ENCODE assay signal across 18 mouse cellular contexts in the genomic region with DNA sequence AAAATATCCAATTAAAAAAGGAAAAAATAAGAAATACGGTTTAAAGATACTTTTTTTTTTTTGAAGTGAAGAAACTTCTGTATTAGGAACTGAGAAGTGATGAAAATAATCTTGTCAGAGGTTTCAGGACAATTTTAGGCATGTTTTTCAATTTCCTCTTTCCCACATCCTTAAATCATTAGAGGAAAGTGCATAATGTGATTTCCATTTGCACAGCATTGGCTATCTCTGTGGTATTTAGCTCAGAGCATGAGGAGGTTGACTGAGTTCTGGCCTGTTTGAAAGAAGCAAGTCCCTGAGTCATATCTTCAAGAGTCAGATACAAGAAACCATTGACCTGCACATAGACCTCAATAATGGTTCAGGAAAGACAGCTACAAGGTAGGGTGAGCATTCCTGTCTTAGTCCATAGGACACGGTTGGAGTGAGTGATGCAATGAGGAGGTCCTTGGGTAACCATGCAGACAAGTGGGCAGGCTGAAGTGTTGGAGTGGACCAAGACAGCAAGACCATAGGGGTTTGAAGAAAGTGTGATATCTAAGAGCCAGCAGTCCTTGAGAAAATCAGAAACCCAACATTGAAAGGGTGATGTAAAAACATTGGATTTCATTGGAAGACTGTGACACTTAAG. TPM values are rescaled to one million over a fixed set of nuclear protein-coding genes. Genes with fewer than 3 reads are reported as not detected.
"Had no signal": no experiment of that assay in that cellular context is flagged by ENCODE, and none has a peak within 500 bp of the region (broad histone marks: within the 10 kb centered on the region; RNA-seq: fewer than 3 reads in every experiment).

A gene (plus strand): TSS at position 221 of the 631 bp plus-strand sequence.

- H3K27ac ChIP-seq: intestine, embryonic 15.5 days; limb, embryonic 13.5 days; liver, embryonic 12.5 days; lung, embryonic 15.5 days; midbrain, embryonic 15.5 days; neural tube, embryonic 13.5 days; stomach, postnatal 0 days had no signal

- DNase-seq: kidney, adult 18-20 months; kidney, postnatal 14 days; left cerebral cortex, postnatal 4 days; retina, postnatal 1 day had no signal

- H3K4me3 ChIP-seq: intestine, embryonic 15.5 days; limb, embryonic 13.5 days; liver, embryonic 12.5 days; lung, embryonic 15.5 days; megakaryocyte, embryonic 14.5 days; midbrain, embryonic 15.5 days; neural tube, embryonic 13.5 days had no signal

- H3K36me3 ChIP-seq: intestine, embryonic 15.5 days; limb, embryonic 13.5 days; liver, embryonic 12.5 days; lung, embryonic 15.5 days; midbrain, embryonic 15.5 days; neural tube, embryonic 13.5 days had no signal

RNA-seq across cellular contexts. Expression of the gene that starts here (rescaled TPM):
- total RNA-seq: layer of hippocampus, adult 8-10 months; layer of hippocampus, postnatal 14 days; left cerebral cortex, adult 18-20 months; left cerebral cortex, postnatal 10 days; left cerebral cortex, postnatal 4 days had no signal
- polyA plus RNA-seq: intestine, embryonic 15.5 days; limb, embryonic 13.5 days; liver, embryonic 12.5 days; lung, embryonic 15.5 days; midbrain, embryonic 11.5 days; midbrain, embryonic 15.5 days; neural tube, embryonic 13.5 days; small intestine, adult 2 months had no signal
